Mouse (Mus musculus) lung, adult 2 months (tissue): ENCODE measurements around the gene Col25a1.

Experiments used
- CTCF ChIP-seq: fragments of 200-500 bp; IDR thresholded peaks from 2 replicates; pipeline ENCODE4 v1.5.1; 2011; ENCODE audit warnings: mild to moderate bottlenecking, low read length, control low read depth; ENCODE audit not compliant: insufficient read depth
- POLR2A ChIP-seq: fragments of 200-500 bp; IDR thresholded peaks from 2 replicates; pipeline ENCODE4 v1.6.1; 2011; ENCODE audit warnings: low read depth, mild to moderate bottlenecking, control low read depth, low read length, borderline replicate concordance; ENCODE audit errors: extremely low read depth

- no peak for TF ChIP-seq POLR2A
- TF ChIP-seq CTCF = no peak
These were observed 111.5 kb downstream of the Col25a1 start for GRCm38 (mm10) chr3:130242647-130243296.
